Mouse (Mus musculus) embryo, embryonic 11.5 days (tissue): ENCODE measurements around the gene Ifi206.
"Not testable (repeated sequence)": the region's sequence is repeated elsewhere in the genome, so short reads cannot be mapped to it uniquely, and the experiment has no call there.

ENCODE experiments used
- DNase-seq: peaks from one replicate; pipeline ENCODE4 v3.0.0-alpha.2; 2012; ENCODE audit warnings: low read depth, low spot score

The Ifi206 gene

DNA sequence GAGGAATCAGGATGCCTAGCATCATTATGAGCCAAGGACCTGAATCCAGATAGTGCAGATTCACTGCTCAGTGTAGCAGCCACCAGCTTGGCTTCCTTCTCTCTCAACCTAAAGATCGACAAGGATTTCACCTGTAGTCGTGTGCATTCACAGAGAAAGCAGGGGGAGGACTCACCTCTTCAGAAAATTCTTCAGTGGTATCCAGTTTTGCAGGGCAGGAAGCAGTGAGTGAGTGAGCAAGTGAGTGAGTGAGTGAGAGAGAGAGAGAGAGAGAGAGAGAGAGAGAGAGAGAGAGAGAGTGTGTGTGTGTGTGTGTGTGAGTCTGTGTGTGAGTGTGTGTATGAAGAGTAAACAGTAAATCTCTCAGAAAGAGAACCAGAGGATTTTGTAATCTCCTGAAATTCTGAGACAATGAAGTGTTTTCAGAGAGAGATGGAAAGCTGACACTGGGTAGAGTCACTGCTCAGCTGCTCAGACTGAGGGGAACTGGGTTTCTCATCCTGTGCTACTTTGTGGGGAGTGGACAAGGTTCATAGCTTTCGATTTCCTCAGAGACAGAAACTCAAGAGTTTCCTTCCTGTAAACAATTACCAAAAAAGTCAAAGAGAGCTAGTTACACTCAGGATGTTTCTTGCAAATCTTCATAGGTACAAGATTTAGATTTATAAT, at the start of gene Ifi206:
TSS of gene Ifi206 (minus strand) at position 230 of the 669 bp plus-strand sequence.
- not testable (repeated sequence) for DNase-seq

DNA sequence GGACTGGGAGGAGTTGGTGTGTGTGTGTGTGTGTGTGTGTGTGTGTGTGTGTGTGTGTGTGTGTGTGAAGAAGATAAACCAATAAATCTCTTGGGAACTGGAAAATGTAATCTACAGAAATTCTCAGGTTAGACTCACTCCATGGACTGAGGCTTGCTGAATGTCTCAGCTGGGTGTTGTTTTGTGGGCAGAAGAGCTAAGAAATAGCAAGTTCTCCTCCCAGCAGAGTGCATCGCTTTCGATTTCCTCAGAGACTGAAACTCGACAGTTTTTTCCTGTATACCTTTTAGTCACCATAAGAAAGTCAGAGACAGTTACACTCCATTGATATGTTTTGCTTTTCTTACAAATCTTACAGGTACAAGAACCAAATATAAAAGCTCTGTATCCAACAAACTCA, 45.0 kb upstream of the Ifi206 start, which contains the start of gene Ifi214:
TSS of gene Ifi214 (minus strand) at position 167 of the 400 bp plus-strand sequence.
- not testable (repeated sequence) for DNase-seq

DNA sequence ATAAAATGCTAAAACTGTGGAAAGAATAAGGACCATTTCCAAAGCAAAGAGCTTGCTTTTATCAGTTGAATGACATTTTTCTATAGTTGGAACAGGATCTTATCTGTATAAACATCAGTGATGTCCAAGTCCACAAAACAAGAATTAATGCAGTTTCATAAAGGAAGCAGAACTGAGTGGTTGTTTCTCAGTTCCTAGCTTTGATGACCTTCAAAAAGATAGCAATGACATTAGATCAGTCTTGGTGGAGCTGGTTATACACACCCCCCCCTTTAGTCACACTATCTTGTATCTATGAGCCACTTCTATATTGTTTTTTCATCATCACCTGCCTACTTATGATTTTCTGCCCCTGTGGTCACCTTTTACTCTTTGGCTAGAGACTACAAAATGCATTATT, 30.6 kb upstream of the Ifi206 start:
- no peak for DNase-seq

DNA sequence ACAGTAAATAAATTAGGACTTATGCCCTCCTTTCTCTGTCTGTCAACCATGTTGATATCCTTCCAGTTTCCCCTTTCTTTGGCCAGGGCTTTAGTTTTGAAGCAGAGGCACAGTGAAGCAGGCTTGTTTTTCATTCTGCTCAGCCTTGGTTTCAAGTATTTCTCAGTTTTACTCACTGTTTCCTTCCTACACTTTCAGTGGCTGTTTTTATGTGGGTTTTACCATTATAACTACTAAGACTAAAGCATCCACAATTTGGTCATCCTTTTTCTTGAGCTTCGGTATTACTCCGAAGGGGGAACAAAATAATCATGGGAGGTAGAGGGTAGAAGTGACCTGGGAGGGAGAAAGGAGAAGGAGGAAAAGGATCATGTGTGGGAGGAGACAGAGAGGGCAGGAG, 19.8 kb upstream of the Ifi206 start:
- not testable (repeated sequence) for DNase-seq

DNA sequence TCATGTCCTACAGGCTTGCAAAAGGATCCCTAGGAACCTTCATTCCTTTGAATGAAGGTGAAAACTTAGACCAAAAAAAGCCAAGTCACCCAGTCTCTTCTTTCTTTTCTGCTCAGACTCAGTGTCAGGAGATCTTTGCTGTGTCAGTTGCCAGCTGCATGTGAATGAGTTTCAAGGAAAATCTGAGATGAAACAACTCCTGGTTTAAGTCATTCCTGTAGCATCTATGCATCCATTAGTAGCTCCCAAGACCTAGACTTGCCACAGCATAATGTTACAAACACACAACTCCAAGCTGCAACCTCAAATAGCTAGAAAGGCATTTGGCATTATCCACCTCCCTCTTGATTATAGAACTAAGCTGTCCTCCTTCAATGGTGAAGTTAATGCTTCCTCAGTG, 642 bp upstream of the Ifi206 start:
- not testable (repeated sequence) for DNase-seq

DNA sequence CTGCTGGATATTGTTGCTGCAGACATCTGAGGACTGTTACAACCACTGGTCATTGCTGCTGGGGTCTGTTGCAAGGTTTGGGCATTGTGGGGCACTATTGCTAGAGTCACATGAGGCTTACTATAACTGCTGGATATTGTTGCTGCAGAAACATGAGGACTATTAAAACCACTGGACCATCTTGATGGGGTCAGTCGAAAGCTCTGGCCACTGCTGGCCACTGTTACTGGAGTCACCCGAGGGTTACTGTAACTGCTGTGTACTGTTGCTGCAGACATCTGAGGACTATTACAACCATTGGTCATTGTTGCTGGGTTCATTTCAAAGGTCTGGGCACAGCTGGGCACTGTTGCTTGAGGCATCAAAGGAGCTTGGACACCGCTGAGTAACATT, 9.7 kb downstream of the Ifi206 start:
- not testable (repeated sequence) for DNase-seq

DNA sequence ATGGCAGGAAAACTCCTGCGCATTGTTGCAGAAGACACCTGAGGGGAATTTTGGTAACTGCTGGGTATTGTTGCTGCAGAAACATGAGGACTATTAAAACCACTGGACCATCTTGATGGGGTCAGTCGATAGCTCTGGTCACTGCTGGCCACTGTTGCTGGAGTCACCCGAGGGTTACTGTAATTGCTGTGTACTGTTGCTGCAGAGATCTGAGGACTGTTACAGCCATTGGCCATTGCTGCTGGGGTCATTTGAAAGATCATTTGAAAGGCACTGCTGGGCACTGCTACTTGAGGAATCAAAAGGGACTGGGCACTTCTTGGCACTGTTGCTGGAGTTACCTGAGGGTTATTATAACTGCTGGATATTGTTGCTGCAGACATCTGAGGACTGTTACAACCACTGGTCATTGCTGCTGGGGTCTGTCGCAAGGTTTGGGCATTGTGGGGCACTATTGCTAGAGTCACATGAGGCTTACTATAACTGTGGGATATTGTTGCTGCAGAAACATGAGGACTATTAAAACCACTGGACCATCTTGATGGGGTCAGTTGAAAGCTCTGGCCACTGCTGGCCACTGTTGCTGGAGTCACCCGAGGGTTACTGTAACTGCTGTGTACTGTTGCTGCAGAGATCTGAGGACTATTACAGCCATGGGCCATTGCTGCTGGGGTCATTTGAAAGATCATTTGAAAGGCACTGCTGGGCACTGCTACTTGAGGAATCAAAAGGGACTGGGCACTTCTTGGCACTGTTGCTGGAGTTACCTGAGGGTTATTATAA, 10.3 kb downstream of the Ifi206 start:
- DNase-seq, result not testable (repeated sequence)

DNA sequence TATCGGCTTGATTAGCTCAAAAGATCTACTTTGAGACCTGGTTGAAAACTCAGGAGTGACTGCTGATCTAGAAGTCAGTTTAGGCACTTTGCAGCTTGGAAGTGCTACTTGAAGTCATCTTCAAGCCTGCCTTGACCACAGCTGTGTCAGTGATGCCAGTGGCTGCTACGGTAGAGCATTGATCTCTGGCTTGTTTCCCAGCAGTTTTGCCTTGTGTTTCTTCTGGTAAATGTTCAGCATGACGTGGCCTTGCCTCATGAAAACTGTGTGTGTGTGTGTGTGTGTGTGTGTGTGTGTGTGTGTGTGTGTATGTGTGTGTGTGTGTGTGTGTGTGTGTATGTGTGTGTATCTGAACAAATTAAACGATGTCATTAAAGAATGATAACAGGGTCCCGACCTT, 34.1 kb downstream of the Ifi206 start:
- no peak for DNase-seq

DNA sequence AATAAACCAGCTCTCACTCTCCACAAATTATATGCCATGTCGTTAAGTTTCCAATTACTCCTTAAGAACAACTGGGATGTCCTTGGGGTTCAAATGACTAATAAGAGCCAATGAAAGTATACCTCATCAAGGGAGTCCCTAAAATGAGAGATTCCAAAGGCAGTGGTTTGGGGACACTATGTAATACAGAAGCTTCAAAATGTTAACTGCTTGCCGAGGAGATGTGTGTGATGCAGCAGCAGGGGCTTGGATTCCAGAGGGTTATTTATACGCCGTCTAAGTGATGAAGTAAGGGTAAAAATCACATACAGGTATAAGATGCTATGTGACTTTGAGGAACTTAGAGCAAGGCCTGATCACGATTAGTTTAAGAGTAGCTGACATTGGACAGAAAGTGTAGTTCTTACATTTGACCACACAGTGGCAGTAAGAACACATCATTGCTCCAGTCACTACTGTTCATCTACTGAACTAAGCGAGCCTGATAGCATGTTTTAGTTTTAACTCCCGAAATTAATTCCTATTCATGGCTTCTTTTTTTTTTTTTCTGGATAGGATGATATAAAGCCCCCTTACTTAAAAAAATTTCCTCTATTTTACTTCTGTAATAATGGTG, 34.6 kb downstream of the Ifi206 start:
- peak; percentile 40 for DNase-seq

DNA sequence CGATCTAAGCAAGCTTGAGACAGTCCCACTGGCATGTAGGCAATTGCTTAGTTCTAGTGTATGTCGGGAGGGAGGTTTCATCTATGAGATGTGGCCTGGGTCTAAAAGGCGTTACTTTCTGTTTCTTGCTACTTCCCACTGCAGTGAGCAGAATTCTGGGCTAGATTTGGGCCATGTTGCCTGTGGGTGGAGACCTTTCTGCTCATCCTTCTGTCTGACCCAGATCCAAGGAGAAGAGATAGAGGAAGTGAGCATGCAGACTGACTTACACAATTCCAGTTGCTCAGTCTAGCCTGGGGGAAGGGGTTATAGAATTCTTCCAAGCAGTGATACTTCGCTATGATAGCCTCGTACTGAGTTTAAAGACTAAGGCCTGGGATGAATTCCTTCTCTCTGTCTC, 39.2 kb downstream of the Ifi206 start:
- no peak for DNase-seq

DNA sequence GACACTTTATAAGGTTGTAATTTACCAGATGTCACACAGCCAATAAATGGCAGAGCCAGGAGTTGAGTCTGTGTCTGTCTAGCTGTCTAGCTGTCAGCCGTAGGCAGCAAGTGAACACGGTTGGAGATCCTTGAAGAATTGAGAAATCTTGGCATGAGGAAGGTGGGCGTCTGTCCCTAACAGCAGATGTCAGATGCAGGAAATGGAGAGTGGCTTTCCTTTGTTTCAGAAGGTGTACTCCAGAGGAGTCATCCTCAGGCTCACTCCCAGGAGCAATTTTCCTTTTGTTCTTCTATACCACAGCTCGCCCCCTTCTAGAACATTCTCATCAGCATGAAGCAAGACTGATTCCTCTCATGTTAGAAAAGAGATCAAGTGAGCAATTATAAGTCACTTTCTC, 40.2 kb downstream of the Ifi206 start:
- DNase-seq, result no peak

DNA sequence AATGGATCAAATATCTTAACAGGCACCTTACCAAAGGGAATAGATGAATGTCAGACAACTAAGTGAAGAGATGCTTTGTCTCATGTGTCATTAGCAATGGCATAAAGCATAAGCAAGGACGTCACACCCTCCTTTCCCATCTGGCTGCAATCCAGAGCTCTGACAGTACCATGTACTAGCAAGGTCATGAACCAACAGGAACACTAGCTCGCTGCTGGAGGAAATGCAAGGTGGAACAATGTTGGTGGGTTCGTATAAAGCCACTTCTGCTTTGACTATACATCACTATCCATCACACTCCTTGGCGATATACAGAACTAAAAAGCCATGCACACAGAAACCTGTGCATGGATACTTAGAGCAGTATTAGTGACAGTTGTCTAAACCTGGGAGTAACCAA, 43.8 kb downstream of the Ifi206 start:
- no peak for DNase-seq

DNA sequence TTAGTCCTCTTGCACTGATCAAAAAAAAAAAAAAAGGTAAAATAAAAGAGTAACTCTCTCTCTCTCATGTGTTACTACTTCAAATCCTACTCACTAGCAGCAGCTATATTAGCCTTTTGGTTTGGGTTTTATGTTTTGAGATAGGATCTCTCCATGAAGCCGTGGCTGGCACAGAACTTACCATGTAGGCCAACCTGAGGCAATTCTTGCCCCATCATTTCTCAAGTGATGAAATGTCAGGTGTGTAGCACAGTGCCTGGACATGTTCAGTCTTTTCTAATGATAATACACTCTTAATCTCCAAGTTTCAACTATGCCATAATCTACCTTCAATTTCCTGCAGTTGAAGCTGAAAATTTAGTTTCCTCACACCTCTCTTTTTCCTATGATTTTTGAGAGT, 47.8 kb downstream of the Ifi206 start:
- DNase-seq, result no peak

DNA sequence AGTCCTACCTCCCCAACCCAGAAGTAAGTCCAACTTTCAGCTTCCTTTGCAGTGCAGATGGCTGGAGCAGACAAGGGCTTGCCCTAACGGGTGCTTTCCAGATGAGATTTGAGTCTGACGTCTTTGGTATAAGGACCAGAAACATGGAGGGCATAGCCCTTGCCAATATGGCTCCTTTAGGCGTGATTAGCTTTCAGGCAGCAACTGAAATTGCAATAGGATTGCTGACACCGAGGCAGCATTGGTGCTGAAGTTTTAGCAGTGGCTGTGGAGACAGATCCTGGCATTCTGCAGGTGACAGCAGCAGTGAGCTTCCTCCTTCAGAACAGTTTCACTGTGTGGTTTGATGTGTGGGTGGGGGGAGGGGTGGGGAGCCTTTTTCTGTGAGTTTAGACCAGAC, 49.6 kb downstream of the Ifi206 start:
- no peak for DNase-seq

DNA sequence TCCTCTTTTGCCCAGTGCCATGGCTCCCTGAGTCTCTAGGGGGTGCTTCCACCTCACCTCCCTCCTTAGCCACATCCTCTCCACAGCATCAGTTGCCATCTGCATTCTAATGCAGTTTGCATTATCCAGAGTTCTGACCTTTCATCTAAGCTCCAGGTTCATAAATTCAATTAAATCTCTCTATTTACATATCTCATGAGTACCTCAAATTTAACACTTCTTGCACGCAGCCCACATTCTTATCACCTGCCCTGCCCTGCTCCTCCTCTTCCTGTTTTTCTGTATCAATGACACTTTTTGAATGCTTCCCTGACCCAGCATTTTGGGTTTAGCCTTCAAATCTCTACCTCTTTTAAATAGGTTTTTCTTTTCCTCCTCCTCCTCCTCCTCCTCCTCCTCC, 50.2 kb downstream of the Ifi206 start:
- no peak for DNase-seq

DNA sequence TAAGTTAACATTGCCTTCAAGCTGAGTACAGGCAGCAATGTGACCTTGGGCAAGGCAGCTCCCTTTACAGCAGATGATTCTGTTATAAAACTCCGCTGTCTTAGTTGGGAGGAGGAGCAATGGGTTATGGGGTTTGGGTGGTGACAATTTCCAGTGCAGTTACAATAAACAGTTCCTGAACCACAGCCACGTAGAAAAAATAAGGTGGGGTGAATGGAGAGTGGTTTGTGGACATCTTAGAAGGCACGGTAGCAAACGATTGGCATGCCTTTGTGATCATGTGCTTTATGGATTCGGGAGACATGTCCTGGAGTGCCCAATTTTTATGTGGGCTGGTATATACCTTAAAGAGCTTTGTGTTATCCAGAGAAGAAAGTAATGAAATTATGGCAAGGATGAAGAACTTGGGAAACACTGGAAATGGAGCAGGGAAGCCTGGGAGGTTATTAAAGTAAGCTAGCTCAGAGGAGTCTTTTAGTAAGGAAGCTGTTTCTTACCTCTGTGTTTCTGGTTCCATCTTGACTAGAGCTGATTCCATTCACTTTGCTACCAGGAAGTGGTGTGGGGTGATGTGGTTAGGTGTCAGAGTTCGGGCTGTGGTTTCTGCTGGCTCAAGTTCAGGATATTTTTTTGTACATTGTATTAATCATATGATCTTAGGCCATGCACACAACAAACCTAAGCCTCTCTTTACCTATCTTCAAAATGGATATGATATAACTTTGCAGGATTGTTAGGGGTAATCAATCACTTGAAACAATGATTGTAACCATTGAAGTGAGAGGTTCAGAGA, 53.5 kb downstream of the Ifi206 start:
- DNase-seq, result no peak

DNA sequence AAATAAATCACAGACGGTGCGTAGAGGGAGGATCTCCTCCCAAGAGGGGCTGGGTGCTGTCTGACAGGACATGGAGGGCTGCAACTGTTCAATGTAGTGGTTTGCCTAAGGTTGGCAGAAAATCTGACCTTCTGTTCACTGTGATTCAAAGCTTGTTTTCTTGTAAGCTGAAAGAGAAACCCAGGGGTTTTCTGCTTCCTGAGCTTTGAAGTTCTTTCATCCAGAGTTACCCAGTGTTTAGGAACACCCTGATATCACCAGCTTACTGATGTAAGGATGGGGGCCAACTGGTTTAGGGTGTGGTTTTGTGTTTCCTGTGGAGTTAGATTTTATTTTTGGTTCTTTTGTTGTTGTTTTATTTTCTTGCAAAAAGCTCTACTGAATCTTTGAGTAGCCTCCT, 58.4 kb downstream of the Ifi206 start:
- no peak for DNase-seq

DNA sequence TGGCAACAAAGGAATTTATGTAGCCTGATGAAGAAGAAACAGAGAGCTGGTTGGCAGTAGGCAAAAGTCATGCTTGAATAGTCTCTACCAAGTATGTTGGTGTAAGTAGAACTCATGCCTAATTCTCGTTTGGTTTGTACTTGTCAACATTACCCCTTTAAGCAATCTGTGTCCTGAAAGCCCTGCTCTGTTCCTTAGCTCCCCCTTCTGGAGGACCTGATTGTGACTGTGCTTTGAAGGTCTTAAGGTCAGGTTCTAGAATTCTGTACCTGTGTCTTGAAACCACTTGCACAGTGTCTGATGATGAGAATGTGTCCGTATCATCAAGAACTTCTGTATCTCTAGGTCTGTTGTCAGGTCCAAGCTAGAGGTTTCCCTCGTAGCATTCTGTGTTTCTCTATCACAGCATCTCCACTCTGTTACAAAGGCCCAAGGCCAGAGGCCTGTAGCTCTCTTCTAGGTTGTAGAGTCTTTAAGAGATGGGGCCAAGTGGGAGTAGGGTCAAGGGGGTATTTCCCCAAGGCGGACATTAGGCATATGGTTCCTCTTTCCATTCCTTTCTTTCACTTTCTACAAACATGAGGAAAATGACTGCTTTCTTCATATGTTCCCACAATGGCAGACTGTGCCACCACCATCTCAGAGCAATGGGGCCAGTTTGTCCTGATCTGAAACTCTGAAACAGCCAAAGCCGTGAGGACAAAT, 60.7 kb downstream of the Ifi206 start:
- DNase-seq, result no peak

DNA sequence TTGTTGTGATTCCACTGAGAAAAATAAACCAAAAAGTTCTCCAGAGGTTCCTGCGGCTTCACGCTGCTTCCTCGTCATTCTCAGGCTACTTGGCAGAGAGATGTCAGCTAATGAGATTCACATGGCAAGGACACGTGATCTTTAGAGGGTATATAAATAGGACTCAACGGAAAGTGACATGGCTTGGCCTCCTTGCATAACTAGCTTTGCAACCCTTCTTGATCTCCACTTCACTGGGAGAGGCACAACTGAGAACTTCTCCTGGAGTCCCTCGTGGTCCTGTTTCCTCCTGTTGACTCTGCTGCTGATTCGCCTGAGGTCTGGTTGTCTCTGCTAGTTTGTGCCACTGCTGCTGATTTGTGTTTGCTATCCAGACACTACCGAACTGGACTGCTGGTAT, 63.5 kb downstream of the Ifi206 start:
- DNase-seq, result no peak

DNA sequence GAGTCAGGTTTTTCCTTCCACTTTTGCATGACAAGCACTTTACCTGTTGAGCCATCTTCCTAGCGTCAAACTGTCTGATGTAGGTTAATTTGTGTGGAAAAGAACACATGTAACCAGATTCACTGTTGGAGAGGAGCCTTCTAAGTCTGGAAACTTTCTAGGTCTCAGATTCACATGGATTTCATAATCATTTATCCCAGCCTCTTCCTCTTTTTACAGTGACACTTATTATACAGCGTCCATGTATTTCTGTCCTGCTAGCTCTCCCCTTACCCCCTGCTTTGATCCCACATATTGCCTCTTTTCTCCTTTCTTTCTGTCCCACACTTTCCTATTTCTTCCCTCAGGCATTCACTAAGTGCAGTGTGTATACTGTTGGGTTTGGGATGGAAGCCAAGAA, 64.5 kb downstream of the Ifi206 start:
- DNase-seq, result no peak

DNA sequence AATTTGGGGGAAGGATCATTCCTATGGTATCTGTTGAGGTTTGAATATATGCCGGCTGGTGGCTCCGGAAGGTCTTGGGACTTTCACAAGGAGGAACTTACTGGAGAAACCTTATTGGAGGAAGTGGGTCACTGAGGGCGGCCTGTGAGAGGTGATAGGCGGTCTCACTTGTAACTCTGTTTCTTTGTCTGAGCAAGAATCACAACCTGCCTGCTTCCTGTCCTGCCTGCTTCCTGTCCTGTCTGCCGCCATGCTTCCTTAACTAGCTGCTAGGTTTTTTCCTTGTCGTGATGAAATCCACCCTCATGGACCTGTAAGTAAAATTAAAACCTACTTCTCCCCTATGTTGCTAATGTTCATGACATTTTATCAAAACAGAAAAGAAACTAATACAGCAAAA, 70.5 kb downstream of the Ifi206 start:
- no peak for DNase-seq
